Mouse (Mus musculus) embryonic facial prominence, embryonic 13.5 days (tissue): ENCODE results near the gene Gm17655. TPM values are rescaled to one million over a fixed set of nuclear protein-coding genes. Genes with fewer than 3 reads are reported as not detected.
"Not testable (repeated sequence)": the region's sequence is repeated elsewhere in the genome, so short reads cannot be mapped to it uniquely, and the experiment has no call there.

Source experiments
- ATAC-seq: fragments of 200-750 bp; cut with Nextera tagmentation; 2 replicates; pipeline ENCODE4 v1.8.0; 2017; ENCODE audit warnings: low read depth; ENCODE audit not compliant: insufficient number of reproducible peaks, insufficient read depth, low FRiP score, low TSS enrichment
- H3K27ac ChIP-seq: fragments of 300-500 bp; sonication (generic); 2 replicates; pipeline ENCODE4 v1.5.1; 2015; ENCODE audit warnings: moderate library complexity, mild to moderate bottlenecking, inconsistent platforms
- H3K27me3 ChIP-seq: fragments of 300-500 bp; sonication (generic); 2 replicates; pipeline ENCODE4 v1.6.1; 2015; ENCODE audit warnings: mild to moderate bottlenecking, inconsistent platforms
- H3K36me3 ChIP-seq: fragments of 300-500 bp; sonication (generic); 2 replicates; pipeline ENCODE4 v1.6.1; 2015; ENCODE audit warnings: mild to moderate bottlenecking, inconsistent platforms
- H3K4me1 ChIP-seq: fragments of 300-500 bp; sonication (generic); 2 replicates; pipeline ENCODE4 v1.6.1; 2015; ENCODE audit warnings: inconsistent platforms
- H3K4me2 ChIP-seq: fragments of 300-500 bp; sonication (generic); 2 replicates; pipeline ENCODE4 v1.6.1; 2015; ENCODE audit warnings: moderate library complexity, mild to moderate bottlenecking, inconsistent platforms
- H3K4me3 ChIP-seq: fragments of 300-500 bp; sonication (generic); 2 replicates; pipeline ENCODE4 v1.5.1; 2015; ENCODE audit warnings: mild to moderate bottlenecking, inconsistent platforms
- H3K9ac ChIP-seq: fragments of 300-500 bp; sonication (generic); 2 replicates; pipeline ENCODE4 v1.6.1; 2015; ENCODE audit warnings: mild to moderate bottlenecking, inconsistent platforms
- H3K9me3 ChIP-seq: fragments of 300-500 bp; sonication (generic); 2 replicates; pipeline ENCODE4 v1.6.1; 2016; ENCODE audit warnings: inconsistent platforms
- WGBS: fragments of 180-500 bp; shearing (Covaris S2); methylation state at CpG from one replicate; pipeline ENCODE4 v1.1.7; 2015; ENCODE audit warnings: mixed read lengths; 5-methylcytosine and 5-hydroxymethylcytosine counted together
- polyA plus RNA-seq: library from polyadenylated mRNA; unstranded; fragments of >200 nt; fragmentation: Nextera tagmentation; extraction: Ambion mirVana; gene quantifications from 2 replicates; pipeline ENCODE4 v1.2.1, GENCODE M21; 2015

Gm17655 gene
- polyA plus RNA-seq, 1 experiment from 2014 or later: 4.8 TPM

GRCm38 (mm10) chr5:110057637-110058408 is 14.5 kb downstream of the Gm17655 start:
- peak overlapping the region; percentile 59 for H3K4me2 ChIP-seq
- H3K4me1 ChIP-seq: no peaks in the 10 kb centered on the region
- H3K27ac ChIP-seq: peak overlapping the region; percentile 48; the same call in 1 of the 2 replicates
- H3K36me3 ChIP-seq: no peaks in the 10 kb centered on the region
- peak overlapping the region; percentile 55 for H3K4me3 ChIP-seq
- 0 out of 2 replicates have a peak, but pooled peaks cover 12% of the 10 kb centered on the region for H3K9me3 ChIP-seq
- whole genome bisulfite sequencing: 3% methylated on average over 19 of the region's 19 CpGs
- peak; percentile 84; the same call in 1 of the 2 replicates for ATAC-seq
- peak overlapping the region; percentile 73 for H3K9ac ChIP-seq
- no peaks in the 10 kb centered on the region for H3K27me3 ChIP-seq

- not testable (repeated sequence) for H3K9me3 ChIP-seq, H3K36me3 ChIP-seq, H3K27ac ChIP-seq, H3K4me1 ChIP-seq, H3K27me3 ChIP-seq
- Histone ChIP-seq H3K4me2 (peak overlapping the region; percentile 44), H3K4me3 (peak overlapping the region; percentile 17; the same call in 1 of the 2 replicates), H3K9ac (peak overlapping the region; percentile 52; the same call in 1 of the 2 replicates)
- ATAC-seq: 0 out of 2 replicates have a peak, but pooled peaks have one; percentile 48
- WGBS: 47% methylated on average over 8 of the region's 8 CpGs
Observed at GRCm38 (mm10) chr5:110023694-110024427, 48.5 kb downstream of the Gm17655 start.

GRCm38 (mm10) chr5:110023273-110023672 is 49.0 kb downstream of the Gm17655 start:
- 45% methylated on average over 9 of the region's 9 CpGs for WGBS

GRCm38 (mm10) chr5:110015775-110016174 is 56.5 kb downstream of the Gm17655 start:
- not testable (repeated sequence) for H3K27me3 ChIP-seq, H3K27ac ChIP-seq, H3K4me3 ChIP-seq, H3K36me3 ChIP-seq, H3K4me2 ChIP-seq, H3K4me1 ChIP-seq, H3K9ac ChIP-seq, ATAC-seq
- peaks cover 30% of the 10 kb centered on the region for H3K9me3 ChIP-seq
- WGBS: 87% methylated on average over 10 of the region's 10 CpGs

More at GRCm38 (mm10) chr5:110023273-110023672, 49.0 kb downstream of the Gm17655 start:
- peak overlapping the region; percentile 52; the same call in 1 of the 2 replicates for H3K9ac ChIP-seq
- peaks cover 8% of the 10 kb centered on the region for H3K9me3 ChIP-seq
- peak overlapping the region; percentile 17; the same call in 1 of the 2 replicates for H3K4me3 ChIP-seq
- H3K4me1 ChIP-seq: no peaks in the 10 kb centered on the region
- ATAC-seq: no peak
- H3K4me2 ChIP-seq: peak overlapping the region; percentile 44
- H3K36me3 ChIP-seq: no peaks in the 10 kb centered on the region
- H3K27ac ChIP-seq: no peak overlapping the region
- no peaks in the 10 kb centered on the region for H3K27me3 ChIP-seq

Other genes with a start within 250 kb of the Gm17655 start
- gene Gm15446, start 149.1 kb downstream of the Gm17655 start, polyA plus RNA-seq: 0.88 and 1.1 TPM in 2 replicates
- 30.0 and 31.3 TPM in 2 replicates for gene Zfp932, start 76.0 kb downstream of the Gm17655 start, polyA plus RNA-seq
- gene Gm35315, start 21.9 kb upstream of the Gm17655 start, polyA plus RNA-seq: 1.1 TPM in 2 replicates
- 1.9 and 2.7 TPM in 2 replicates for gene Plcxd1, start 27.5 kb upstream of the Gm17655 start, polyA plus RNA-seq
- gene Gtpbp6, start 35.7 kb upstream of the Gm17655 start, polyA plus RNA-seq: 32.0 and 42.1 TPM in 2 replicates
- gene Zfp605, start 37.6 kb upstream of the Gm17655 start, polyA plus RNA-seq: 6.5 and 6.7 TPM in 2 replicates
- gene Chfr, start 63.3 kb upstream of the Gm17655 start, polyA plus RNA-seq: 36.6 and 38.1 TPM in 2 replicates
- 25.3 and 25.4 TPM in 2 replicates for gene Golga3, start 104.2 kb upstream of the Gm17655 start, polyA plus RNA-seq
- gene Ankle2, start 158.5 kb upstream of the Gm17655 start, polyA plus RNA-seq: 29.4 and 30.0 TPM in 2 replicates
- gene Pgam5, start 197.4 kb upstream of the Gm17655 start, polyA plus RNA-seq: 65.6 and 67.2 TPM in 2 replicates
- 8.1 and 11.0 TPM in 2 replicates for gene Pxmp2, start 213.7 kb upstream of the Gm17655 start, polyA plus RNA-seq
- 32.6 and 35.5 TPM in 2 replicates for gene Pole, start 213.8 kb upstream of the Gm17655 start, polyA plus RNA-seq